Mouse (Mus musculus): ENCODE results near the gene Gm9970. TPM values are rescaled to one million over a fixed set of nuclear protein-coding genes. Genes with fewer than 3 reads are reported as not detected.

Gene Gm9970
- polyA plus RNA-seq (2012; rRNA removed) = 0.35 TPM in 2 replicates

DNA sequence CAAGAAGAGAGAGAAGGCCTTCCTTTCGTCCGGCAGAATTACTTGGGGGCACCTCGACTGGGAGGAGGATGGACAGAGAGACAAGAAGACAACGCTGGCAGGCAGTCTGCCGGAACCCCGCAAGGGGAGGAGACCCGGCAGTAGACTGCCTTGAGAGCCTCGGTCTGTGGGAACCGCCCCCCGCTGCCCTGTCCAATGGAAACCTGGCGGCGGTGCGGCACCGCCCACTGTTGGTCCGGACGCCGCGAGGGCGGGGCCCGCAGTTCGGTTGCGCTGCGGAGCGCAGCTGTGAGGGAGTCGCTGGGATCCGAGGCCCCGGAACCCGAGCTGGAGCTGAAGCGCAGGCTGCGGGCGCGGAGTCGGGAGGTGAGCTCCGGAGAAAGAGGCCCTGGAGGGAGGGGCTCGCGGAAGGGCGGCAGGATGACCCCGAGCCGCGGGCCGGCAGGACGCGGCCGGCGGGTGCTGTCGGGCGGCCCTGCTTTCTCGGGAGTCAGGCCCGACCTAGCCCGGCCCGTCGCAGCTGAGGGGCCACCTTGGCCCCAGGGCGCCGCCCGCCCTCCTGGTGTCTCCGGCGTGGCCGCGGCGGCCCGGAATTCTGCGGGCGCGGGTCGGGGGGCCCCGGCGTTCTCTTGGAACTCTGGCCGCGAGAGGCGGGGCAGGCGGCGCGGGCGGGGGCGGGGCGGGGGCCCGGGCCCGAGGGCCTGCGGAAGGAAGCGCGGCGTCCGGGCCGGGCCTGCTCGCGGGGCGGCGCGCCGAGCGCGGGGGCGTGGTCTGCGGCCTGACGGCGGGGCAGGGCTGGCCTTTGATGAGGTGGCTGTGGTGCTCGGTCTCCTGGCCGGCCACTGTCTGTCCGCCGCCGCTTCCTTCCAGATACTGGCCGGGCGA lies at the start of gene Gm9970, which contains the start of gene Nrbp1:
Gene Gm9970, minus strand, starts transcription at position 596 of the 885 bp plus-strand sequence.
Gene Nrbp1, plus strand, starts transcription at position 228 of the 885 bp plus-strand sequence.

GRCm38 (mm10) chr5:31251541-31252101 lies 10.6 kb upstream of the Gm9970 start, which contains the start of gene Krtcap3:
Gene Krtcap3, plus strand, starts transcription at chr5:31251691.

DNA sequence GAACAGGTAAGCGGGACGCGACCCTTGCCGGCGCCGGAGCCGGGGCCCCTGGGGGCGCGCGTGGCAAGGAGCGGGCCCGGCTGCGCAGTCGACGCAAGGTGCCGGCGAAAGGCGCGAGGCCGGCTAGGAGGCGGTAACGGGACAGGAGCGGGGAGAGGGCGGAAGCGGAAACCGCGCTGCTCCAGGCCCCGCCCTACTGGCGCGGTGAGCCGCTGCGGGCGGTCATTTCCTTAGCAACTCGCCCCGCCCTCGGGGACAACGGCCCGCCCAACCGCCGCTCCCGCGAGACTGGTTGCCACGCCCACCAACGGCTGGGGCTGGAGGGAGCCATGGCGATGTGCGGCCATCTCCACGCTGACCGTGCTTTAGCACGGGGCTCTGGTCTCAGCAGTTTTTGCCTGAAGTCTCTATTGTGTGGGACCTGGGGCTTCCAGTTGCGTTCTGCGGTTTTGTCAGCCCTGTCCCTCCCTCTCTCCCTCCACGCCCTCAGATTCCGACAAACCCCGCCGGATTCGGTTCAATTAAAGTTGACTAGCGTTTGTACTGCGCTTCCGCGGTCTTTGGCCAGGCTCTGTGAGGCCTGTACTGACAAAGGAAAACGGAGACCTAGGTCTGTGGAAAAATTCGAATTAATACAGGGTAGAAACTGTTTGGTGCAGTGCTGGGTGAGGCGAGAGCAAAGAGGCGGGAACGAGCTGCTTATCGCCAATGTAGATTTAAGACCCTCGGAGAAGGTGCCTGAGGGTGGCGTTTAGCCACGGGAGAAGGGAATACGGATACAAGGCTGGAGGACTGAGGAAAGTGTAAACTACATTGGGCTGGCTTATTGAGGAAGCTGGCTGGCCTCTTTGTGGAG lies 20.4 kb downstream of the Gm9970 start, which contains the start of gene Ppm1g:
Gene Ppm1g, minus strand, starts transcription at position 240 of the 856 bp plus-strand sequence.

DNA sequence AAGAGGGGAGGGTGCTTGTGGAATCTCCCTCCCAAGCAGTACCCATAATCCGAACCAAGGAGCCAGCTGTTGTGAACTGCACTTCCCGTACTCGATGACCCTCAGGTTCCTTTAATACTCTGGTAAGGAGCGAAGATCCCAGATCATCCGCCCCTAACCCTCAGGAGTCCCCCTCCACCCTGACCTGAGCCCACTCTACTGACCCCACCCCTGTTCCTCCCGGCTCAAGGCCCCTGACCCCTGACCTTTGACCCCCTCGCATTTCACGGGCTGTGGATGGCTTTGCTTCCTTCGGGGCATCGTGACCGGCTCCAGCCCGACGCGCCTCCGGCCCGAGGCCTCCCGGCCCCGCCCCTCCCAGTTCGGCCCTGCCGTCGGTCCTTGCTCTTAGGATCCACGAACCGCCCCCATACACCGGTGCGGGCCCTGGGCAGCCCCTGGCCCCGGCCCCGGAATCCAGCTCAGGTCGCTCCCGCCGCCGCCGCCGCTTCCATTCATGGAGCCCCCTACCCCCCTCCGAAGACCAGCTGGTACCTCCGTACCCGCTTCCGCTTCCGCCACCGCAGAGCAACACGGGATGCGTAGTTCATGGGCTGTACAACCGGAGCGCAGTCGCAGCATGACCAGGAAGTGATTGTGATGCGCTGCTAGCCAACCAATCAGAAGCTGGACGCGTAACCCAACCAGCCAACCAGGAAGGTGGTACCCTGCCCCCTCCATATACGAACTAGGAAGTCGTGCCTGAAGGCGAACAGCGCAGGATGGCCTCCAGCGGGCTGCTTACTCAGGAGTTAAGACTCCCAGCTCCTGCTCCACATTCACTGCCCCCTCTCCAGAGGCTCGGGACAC lies 39.1 kb downstream of the Gm9970 start, which contains the start of gene Zfp513:
Gene Zfp513, minus strand, starts transcription at position 562 of the 849 bp plus-strand sequence.

DNA sequence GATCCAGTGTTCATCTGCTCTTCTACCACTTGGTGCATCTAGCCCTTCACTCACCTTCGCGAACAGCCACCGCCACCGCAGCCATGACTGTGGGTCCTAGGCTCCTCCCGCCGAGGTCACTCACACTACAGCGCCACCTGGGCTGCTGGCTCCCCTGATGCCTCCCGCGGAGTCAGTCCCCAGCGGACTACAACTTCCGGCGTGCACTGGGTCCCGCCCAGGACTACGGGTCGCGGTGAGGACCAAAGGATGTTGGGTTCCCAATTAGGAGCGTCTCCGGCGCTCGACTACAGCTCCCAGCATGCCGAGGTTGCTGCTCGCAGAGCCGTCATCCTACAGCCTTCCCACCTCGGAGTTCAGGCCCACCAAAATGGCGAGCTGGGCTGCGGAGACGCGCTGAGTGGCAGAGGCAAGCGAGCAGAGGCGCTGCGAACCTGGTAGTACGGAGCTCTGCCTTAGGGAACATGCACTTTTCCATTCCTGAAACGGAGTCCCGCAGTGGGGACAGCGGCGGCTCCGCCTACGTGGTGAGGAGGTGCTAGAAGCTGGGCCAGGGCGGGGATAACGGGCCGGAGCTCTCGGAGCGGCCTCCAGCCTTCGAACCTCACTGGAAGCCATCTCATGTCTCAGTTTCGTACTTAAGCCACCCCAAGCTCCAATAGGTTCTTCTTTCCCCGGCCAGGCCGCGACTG lies 47.9 kb downstream of the Gm9970 start, which contains the start of the genes Snx17 and Eif2b4:
Gene Snx17, plus strand, starts transcription at position 289 of the 692 bp plus-strand sequence.
Gene Eif2b4, minus strand, starts transcription at position 492 of the 692 bp plus-strand sequence.

Other genes starting within 250 kb of the Gm9970 start
- gene Atraid, start 192.9 kb downstream of the Gm9970 start, polyA plus RNA-seq (2012; rRNA removed) = 83.4 and 88.1 TPM in 2 replicates
- gene Slc5a6, start 192.3 kb downstream of the Gm9970 start, polyA plus RNA-seq (2012; rRNA removed) = 52.7 and 90.2 TPM in 2 replicates
- gene Cad, start 186.5 kb downstream of the Gm9970 start, polyA plus RNA-seq (2012; rRNA removed) = 33.5 and 40.2 TPM in 2 replicates
- gene Dnajc5g, start 134.9 kb downstream of the Gm9970 start, polyA plus RNA-seq (2012; rRNA removed) = not detected in 2 replicates
- 0.05 and 0.23 TPM in 2 replicates for gene Slc30a3, start 133.0 kb downstream of the Gm9970 start, polyA plus RNA-seq (2012; rRNA removed)
- gene Trim54, start 124.5 kb downstream of the Gm9970 start, polyA plus RNA-seq (2012; rRNA removed) = not detected in 2 replicates
- not detected in 2 replicates for gene Ucn, start 102.4 kb downstream of the Gm9970 start, polyA plus RNA-seq (2012; rRNA removed)
- gene Mpv17, start 87.0 kb downstream of the Gm9970 start, polyA plus RNA-seq (2012; rRNA removed) = 46.0 and 55.3 TPM in 2 replicates
- gene Gm29609, start 61.3 kb downstream of the Gm9970 start, polyA plus RNA-seq (2012; rRNA removed) = 2.2 and 3.9 TPM in 2 replicates
- gene Gtf3c2, start 61.1 kb downstream of the Gm9970 start, polyA plus RNA-seq (2012; rRNA removed) = 32.1 and 36.4 TPM in 2 replicates
- 75.8 and 85.0 TPM in 2 replicates for gene Snx17, start 48.0 kb downstream of the Gm9970 start, polyA plus RNA-seq (2012; rRNA removed)
- 36.2 and 39.3 TPM in 2 replicates for gene Eif2b4, start 47.8 kb downstream of the Gm9970 start, polyA plus RNA-seq (2012; rRNA removed)
- 72.4 and 72.5 TPM in 2 replicates for gene Zfp513, start 38.9 kb downstream of the Gm9970 start, polyA plus RNA-seq (2012; rRNA removed)
- gene Ppm1g, start 20.5 kb downstream of the Gm9970 start, polyA plus RNA-seq (2012; rRNA removed) = 74.5 and 100 TPM in 2 replicates
- gene Nrbp1, start 368 bp downstream of the Gm9970 start, polyA plus RNA-seq (2012; rRNA removed) = 125 and 189 TPM in 2 replicates
- 336 and 464 TPM in 2 replicates for gene Krtcap3, start 10.5 kb upstream of the Gm9970 start, polyA plus RNA-seq (2012; rRNA removed)
- 24.2 and 26.7 TPM in 2 replicates for gene Ift172, start 49.9 kb upstream of the Gm9970 start, polyA plus RNA-seq (2012; rRNA removed)
- 6.8 and 8.5 TPM in 2 replicates for gene Fndc4, start 54.8 kb upstream of the Gm9970 start, polyA plus RNA-seq (2012; rRNA removed)
- not detected in 2 replicates for gene Gckr, start 56.2 kb upstream of the Gm9970 start, polyA plus RNA-seq (2012; rRNA removed)
- 5.9 and 6.5 TPM in 2 replicates for gene Zfp512, start 211.2 kb upstream of the Gm9970 start, polyA plus RNA-seq (2012; rRNA removed)
- not detected in 2 replicates for gene 4930548H24Rik, start 244.5 kb upstream of the Gm9970 start, polyA plus RNA-seq (2012; rRNA removed)